Mouse (Mus musculus): ENCODE data around the gene Gm17409.
A peak's percentile ranks its signal among the peaks of the same experiment; 100 is the strongest.

The Gm17409 gene

DNA sequence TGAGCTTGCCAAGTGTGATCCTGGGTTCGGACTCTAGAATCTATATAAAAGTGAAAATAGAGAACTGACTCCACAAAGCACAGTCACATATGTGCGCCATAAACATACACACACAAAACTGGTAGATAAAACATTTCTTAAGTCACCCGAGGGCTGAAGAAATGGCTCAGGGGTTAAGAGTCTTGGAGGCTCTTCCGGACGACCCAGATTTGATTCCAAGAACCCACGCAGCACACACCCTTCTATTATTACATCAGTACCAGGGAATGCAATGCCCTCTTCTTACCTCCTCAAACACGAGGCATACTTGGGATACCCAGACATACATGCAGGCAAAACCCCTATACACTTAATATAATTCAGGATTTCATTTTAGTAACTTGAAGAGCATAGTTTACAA, at the start of gene Gm17409:
TSS of gene Gm17409 (plus strand) at position 301 of the 400 bp plus-strand sequence.
- no peak for DNase-seq

GRCm38 (mm10) chr2:58423319-58423718, 46.6 kb upstream of the Gm17409 start:
- DNase-seq, result no peak

DNA sequence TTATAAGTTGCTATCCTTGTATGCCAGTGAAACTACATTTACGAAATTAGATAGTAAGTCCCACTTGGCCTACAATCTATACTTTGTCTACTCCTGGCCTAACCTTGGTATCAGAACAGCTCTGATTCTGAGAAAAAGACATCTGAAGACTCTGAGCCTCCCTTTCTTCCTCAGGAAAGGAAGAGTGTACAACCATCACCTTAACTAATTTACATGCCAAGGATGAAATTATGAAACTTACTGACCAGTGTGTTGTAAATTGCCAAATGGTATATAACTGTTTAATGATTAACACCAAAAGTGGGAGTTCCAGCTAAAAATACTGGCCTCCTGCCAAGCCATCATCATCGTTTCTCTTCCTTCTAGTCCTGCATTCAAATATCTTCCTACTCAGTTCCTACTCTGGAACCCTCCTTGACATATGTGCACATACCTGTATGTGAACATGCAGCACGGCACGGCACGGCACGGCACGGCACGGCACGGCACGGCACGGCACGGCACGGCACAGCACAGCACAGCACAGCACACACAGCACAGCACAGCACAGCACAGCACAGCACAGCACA, 44.4 kb upstream of the Gm17409 start:
- no peak for DNase-seq

- DNase-seq, result no peak
These were observed 37.7 kb upstream of the Gm17409 start for GRCm38 (mm10) chr2:58432211-58432610.

- DNase-seq, result no peak
These were observed 36.6 kb upstream of the Gm17409 start for GRCm38 (mm10) chr2:58433317-58433716.

- DNase-seq, result no peak
These were observed 35.5 kb upstream of the Gm17409 start for GRCm38 (mm10) chr2:58434438-58434837.

GRCm38 (mm10) chr2:58435507-58435906, 34.4 kb upstream of the Gm17409 start:
- DNase-seq, result no peak

DNA sequence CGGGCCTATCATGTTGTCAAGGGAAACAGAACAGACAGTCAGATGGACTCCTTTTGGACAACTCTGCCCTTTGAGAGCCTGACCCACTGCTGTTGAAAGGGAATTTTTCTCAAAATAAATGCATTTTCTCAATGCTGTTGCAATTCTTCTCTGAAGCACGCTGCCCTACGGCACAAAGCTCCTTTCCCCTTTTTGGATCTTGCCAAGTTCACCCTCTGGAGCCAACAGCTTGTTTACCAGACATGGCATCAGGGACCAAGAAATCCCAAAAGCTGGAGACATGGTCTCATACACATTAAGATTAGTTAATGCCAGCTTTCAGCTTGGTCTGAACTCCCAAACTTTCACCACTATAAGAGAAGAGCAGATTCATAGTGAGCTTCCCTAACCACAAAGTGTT, 33.0 kb upstream of the Gm17409 start:
- DNase-seq, result no peak

DNA sequence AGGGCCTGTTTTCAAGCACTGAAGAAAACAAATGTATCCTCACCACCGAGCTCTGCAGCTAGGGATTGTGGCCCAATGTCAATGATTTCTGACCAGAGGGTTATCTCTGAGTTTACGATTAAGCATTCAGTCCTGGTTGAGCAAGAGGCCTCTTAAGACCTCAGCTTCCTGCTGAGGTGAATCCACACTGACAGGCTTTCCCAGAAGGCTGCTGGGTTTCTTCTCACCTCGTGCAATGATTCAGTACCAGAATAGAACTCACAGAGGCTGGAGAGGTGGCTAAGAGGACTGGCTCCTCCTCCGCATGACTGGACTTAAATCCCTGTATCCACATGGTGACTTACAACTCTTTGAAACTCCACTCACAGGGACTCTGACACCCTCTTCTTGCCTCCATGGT, 26.8 kb upstream of the Gm17409 start:
- no peak for DNase-seq

- no peak for DNase-seq
These were observed 22.9 kb upstream of the Gm17409 start for GRCm38 (mm10) chr2:58447001-58447400.

GRCm38 (mm10) chr2:58454095-58454865, 15.6 kb upstream of the Gm17409 start:
- DNase-seq, result no peak

DNA sequence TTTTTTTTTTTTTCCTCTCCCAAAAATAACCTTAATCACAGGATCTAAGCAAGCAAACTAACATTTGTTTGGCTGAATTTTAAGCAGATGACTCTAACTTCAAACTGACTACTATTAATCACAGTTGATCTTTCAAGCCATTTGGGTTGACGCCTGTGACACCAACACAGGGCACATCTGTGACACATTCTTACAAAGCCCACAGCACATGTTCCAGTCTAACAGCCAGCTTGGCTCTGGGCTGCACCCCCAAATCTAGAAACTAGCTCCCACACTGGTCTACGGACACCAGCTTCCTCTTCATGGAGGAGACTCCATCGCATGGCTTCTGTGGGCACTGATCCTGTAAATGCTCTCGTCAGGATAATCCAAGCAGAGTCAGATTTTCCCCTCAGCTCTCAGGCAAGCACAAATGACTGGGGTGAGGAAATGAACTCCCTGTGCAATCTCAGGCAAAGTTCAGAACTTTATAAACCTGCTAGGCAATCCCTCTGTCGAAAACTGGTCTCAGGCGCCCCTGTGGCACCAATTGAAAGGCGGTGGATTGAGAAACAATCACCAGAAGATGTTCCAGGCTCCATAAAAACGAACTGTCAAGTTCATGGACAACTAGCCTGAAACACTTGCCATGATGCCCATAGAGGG, 13.0 kb upstream of the Gm17409 start:
- no peak for DNase-seq

GRCm38 (mm10) chr2:58457488-58457865, 12.4 kb upstream of the Gm17409 start:
- DNase-seq, result no peak

- DNase-seq, result peak; percentile 47
These were observed 11.0 kb upstream of the Gm17409 start for GRCm38 (mm10) chr2:58458820-58459371.

DNA sequence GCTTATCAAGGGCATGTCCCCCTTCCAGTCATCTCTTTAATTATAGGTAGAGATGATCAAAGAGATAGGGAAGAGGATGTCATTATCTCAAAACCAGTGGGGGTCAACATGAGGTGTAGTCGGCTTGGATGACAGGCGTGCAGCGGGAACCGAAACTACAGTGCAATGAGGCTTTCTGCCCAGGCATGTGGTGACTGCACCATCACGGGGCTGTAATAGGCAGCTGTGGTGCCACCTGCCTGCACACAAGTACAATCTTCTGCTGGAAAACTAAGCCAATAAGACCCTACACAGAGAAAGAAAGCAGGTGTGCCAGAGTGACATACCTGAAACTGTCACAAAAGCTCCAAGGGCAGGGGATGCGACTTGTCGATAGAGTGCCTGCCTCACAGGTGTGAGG, 374 bp downstream of the Gm17409 start:
- no peak for DNase-seq

DNA sequence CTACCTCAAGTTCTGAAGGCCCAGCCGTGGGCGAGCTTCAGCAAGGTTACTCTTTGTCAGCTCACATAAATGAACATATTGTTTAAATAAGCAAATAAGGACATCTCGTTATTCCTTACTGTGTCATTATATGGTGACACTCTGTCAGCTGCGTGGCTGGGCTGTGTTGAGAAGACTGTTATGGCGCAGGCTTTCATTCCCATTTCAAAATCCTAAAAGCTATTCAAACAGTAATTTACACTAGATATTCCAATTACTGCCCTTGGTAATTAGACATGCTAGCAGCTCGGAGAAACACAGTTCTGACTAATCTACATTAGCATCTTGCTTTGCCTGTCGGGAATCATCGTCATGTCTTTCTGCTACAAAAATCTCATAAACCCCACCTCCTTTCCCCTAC, 5.7 kb downstream of the Gm17409 start:
- DNase-seq, result no peak

GRCm38 (mm10) chr2:58476956-58477715, 7.2 kb downstream of the Gm17409 start:
- DNase-seq, result peak; percentile 90

DNA sequence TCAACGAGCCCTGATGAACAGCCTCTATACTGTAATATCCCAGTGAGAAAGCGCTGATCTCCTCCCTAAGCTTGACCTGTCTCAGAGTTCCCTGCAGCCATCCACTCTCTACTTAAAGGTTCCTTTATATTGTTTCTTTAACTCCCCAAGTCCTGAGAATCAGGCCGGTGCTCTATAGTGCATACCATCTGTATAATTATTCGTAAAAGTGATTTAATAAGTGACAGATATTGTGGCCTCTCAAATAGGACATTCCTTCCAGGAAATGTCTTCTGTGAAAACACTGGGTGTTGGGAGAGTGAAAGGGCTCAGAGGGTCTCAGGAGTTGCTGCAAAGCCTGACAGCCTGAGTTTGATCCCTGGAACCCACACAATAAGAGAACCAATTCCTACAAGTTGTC, 8.2 kb downstream of the Gm17409 start:
- no peak for DNase-seq

GRCm38 (mm10) chr2:58479536-58479935, 9.6 kb downstream of the Gm17409 start:
- no peak for DNase-seq

- DNase-seq, result no peak
These were observed 10.8 kb downstream of the Gm17409 start for GRCm38 (mm10) chr2:58480764-58481163.

- DNase-seq, result no peak
These were observed 11.7 kb downstream of the Gm17409 start for GRCm38 (mm10) chr2:58481450-58482100.

- DNase-seq, result no peak
These were observed 14.5 kb downstream of the Gm17409 start for GRCm38 (mm10) chr2:58484284-58484965.
